Mouse (Mus musculus): ENCODE results near the gene Stat6. TPM values are rescaled to one million over a fixed set of nuclear protein-coding genes. Genes with fewer than 3 reads are reported as not detected.

Gene Stat6
- polyA plus RNA-seq, 1 experiment from 2014 or later: 22.9 TPM

- Histone ChIP-seq H3K27me3 (replicated peaks; ENCODE audit: control insufficient read depth, insufficient read depth, low read length) (no peaks in the 10 kb centered on the region), H3K4me2 (ENCODE audit: low read depth, low read length) (no peak overlapping the region; the same call in 1 of the 2 replicates), H3K4me1 (ENCODE audit: control insufficient read depth, insufficient read depth, low read length) (peaks cover 50% of the 10 kb centered on the region), H3K9me3 (ENCODE audit: control insufficient read depth, low read length) (no peaks in the 10 kb centered on the region), H3K4me3 (ENCODE audit: low read depth, low read length) (no peak overlapping the region), H3K36me3 (ENCODE audit: control insufficient read depth, insufficient read depth, low read length) (peaks cover 58% of the 10 kb centered on the region), H3K9ac (ENCODE audit: low read depth, low read length) (no peak overlapping the region), H3K27ac (replicated peaks; ENCODE audit: low read depth, low read length) (peak overlapping the region; percentile 87)
- 33% methylated on average over 17 of the region's 17 CpGs for WGBS
- ATAC-seq (ENCODE audit: low read depth) (peak; percentile 31; the same call in 1 of the 2 replicates), DNase-seq (ENCODE audit: low spot score) (peak; percentile 85)
These were observed 42.8 kb upstream of the Stat6 start for GRCm38 (mm10) chr10:127599779-127600541.

- Histone ChIP-seq H3K4me2 (ENCODE audit: low read depth, low read length) (no peak overlapping the region), H3K9ac (ENCODE audit: low read depth, low read length) (no peak overlapping the region), H3K9me3 (ENCODE audit: control insufficient read depth, low read length) (no peaks in the 10 kb centered on the region), H3K4me1 (ENCODE audit: control insufficient read depth, insufficient read depth, low read length) (peaks cover 37% of the 10 kb centered on the region), H3K27me3 (replicated peaks; ENCODE audit: control insufficient read depth, insufficient read depth, low read length) (no peaks in the 10 kb centered on the region), H3K36me3 (ENCODE audit: control insufficient read depth, insufficient read depth, low read length) (peaks cover 75% of the 10 kb centered on the region), H3K4me3 (ENCODE audit: low read depth, low read length) (no peak overlapping the region), H3K27ac (replicated peaks; ENCODE audit: low read depth, low read length) (no peak overlapping the region)
- no peak for DNase-seq (ENCODE audit: low spot score)
- 94% methylated on average over 6 of the region's 6 CpGs for WGBS
- ATAC-seq (ENCODE audit: low read depth): no peak
These were observed 40.6 kb upstream of the Stat6 start for GRCm38 (mm10) chr10:127602194-127602593.

GRCm38 (mm10) chr10:127603437-127604371 is 39.1 kb upstream of the Stat6 start:
- WGBS: 59% methylated on average over 13 of the region's 13 CpGs
- Histone ChIP-seq H3K4me2 (ENCODE audit: low read depth, low read length) (no peak overlapping the region), H3K9me3 (ENCODE audit: control insufficient read depth, low read length) (no peaks in the 10 kb centered on the region), H3K4me1 (ENCODE audit: control insufficient read depth, insufficient read depth, low read length) (peaks cover 25% of the 10 kb centered on the region), H3K27ac (replicated peaks; ENCODE audit: low read depth, low read length) (no peak overlapping the region), H3K27me3 (replicated peaks; ENCODE audit: control insufficient read depth, insufficient read depth, low read length) (no peaks in the 10 kb centered on the region), H3K4me3 (ENCODE audit: low read depth, low read length) (no peak overlapping the region), H3K36me3 (ENCODE audit: control insufficient read depth, insufficient read depth, low read length) (peaks cover 83% of the 10 kb centered on the region), H3K9ac (ENCODE audit: low read depth, low read length) (no peak overlapping the region)
- ATAC-seq (ENCODE audit: low read depth) (no peak), DNase-seq (ENCODE audit: low spot score) (no peak)

GRCm38 (mm10) chr10:127604465-127605250 is 38.1 kb upstream of the Stat6 start:
- no peak overlapping the region for H3K4me2 ChIP-seq (ENCODE audit: low read depth, low read length)
- H3K4me1 ChIP-seq (ENCODE audit: control insufficient read depth, insufficient read depth, low read length): peaks cover 29% of the 10 kb centered on the region
- H3K36me3 ChIP-seq (ENCODE audit: control insufficient read depth, insufficient read depth, low read length): peaks cover 92% of the 10 kb centered on the region
- no peak overlapping the region for H3K4me3 ChIP-seq (ENCODE audit: low read depth, low read length)
- no peaks in the 10 kb centered on the region for H3K9me3 ChIP-seq (ENCODE audit: control insufficient read depth, low read length)
- no peak overlapping the region for H3K9ac ChIP-seq (ENCODE audit: low read depth, low read length)
- H3K27me3 ChIP-seq (replicated peaks; ENCODE audit: control insufficient read depth, insufficient read depth, low read length): no peaks in the 10 kb centered on the region
- no peak overlapping the region; the same call in 1 of the 2 replicates for H3K27ac ChIP-seq (replicated peaks; ENCODE audit: low read depth, low read length)
- DNase-seq (ENCODE audit: low spot score) (no peak), ATAC-seq (ENCODE audit: low read depth) (no peak)
- WGBS: 51% methylated on average over 15 of the region's 15 CpGs

- H3K27ac ChIP-seq (replicated peaks; ENCODE audit: low read depth, low read length): no peak overlapping the region
- WGBS: 86% methylated on average over 8 of the region's 8 CpGs
- H3K4me3 ChIP-seq (ENCODE audit: low read depth, low read length): no peak overlapping the region
- H3K4me2 ChIP-seq (ENCODE audit: low read depth, low read length): no peak overlapping the region
- H3K4me1 ChIP-seq (ENCODE audit: control insufficient read depth, insufficient read depth, low read length): peaks cover 29% of the 10 kb centered on the region
- no peaks in the 10 kb centered on the region for H3K9me3 ChIP-seq (ENCODE audit: control insufficient read depth, low read length)
- ATAC-seq (ENCODE audit: low read depth): no peak
- DNase-seq (ENCODE audit: low spot score): no peak
- no peaks in the 10 kb centered on the region for H3K27me3 ChIP-seq (replicated peaks; ENCODE audit: control insufficient read depth, insufficient read depth, low read length)
- H3K9ac ChIP-seq (ENCODE audit: low read depth, low read length): no peak overlapping the region
- peaks cover 98% of the 10 kb centered on the region for H3K36me3 ChIP-seq (ENCODE audit: control insufficient read depth, insufficient read depth, low read length)
These were observed 37.6 kb upstream of the Stat6 start for GRCm38 (mm10) chr10:127605251-127605547.

GRCm38 (mm10) chr10:127605756-127606155 is 37.0 kb upstream of the Stat6 start:
- H3K36me3 ChIP-seq (ENCODE audit: control insufficient read depth, insufficient read depth, low read length): peaks cover 99% of the 10 kb centered on the region

GRCm38 (mm10) chr10:127607059-127607458 is 35.7 kb upstream of the Stat6 start:
- Histone ChIP-seq H3K4me2 (ENCODE audit: low read depth, low read length) (no peak overlapping the region), H3K9me3 (ENCODE audit: control insufficient read depth, low read length) (no peaks in the 10 kb centered on the region), H3K4me3 (ENCODE audit: low read depth, low read length) (no peak overlapping the region), H3K9ac (ENCODE audit: low read depth, low read length) (no peak overlapping the region), H3K27ac (replicated peaks; ENCODE audit: low read depth, low read length) (no peak overlapping the region), H3K36me3 (ENCODE audit: control insufficient read depth, insufficient read depth, low read length) (peaks cover 99% of the 10 kb centered on the region), H3K4me1 (ENCODE audit: control insufficient read depth, insufficient read depth, low read length) (peaks cover 17% of the 10 kb centered on the region), H3K27me3 (replicated peaks; ENCODE audit: control insufficient read depth, insufficient read depth, low read length) (no peaks in the 10 kb centered on the region)
- DNase-seq (ENCODE audit: low spot score) (no peak), ATAC-seq (ENCODE audit: low read depth) (no peak)
- 89% methylated on average over 7 of the region's 7 CpGs for WGBS

More at GRCm38 (mm10) chr10:127605756-127606155, 37.0 kb upstream of the Stat6 start:
- peaks cover 25% of the 10 kb centered on the region for H3K4me1 ChIP-seq (ENCODE audit: control insufficient read depth, insufficient read depth, low read length)
- no peak for DNase-seq (ENCODE audit: low spot score)
- H3K4me3 ChIP-seq (ENCODE audit: low read depth, low read length): no peak overlapping the region
- H3K4me2 ChIP-seq (ENCODE audit: low read depth, low read length): no peak overlapping the region
- H3K9ac ChIP-seq (ENCODE audit: low read depth, low read length): no peak overlapping the region
- H3K27me3 ChIP-seq (replicated peaks; ENCODE audit: control insufficient read depth, insufficient read depth, low read length): no peaks in the 10 kb centered on the region
- H3K27ac ChIP-seq (replicated peaks; ENCODE audit: low read depth, low read length): no peak overlapping the region
- no peaks in the 10 kb centered on the region for H3K9me3 ChIP-seq (ENCODE audit: control insufficient read depth, low read length)
- WGBS: 93% methylated on average over 9 of the region's 9 CpGs
- ATAC-seq (ENCODE audit: low read depth): no peak

- Histone ChIP-seq H3K36me3 (ENCODE audit: control insufficient read depth, insufficient read depth, low read length) (peaks cover 91% of the 10 kb centered on the region), H3K27me3 (replicated peaks; ENCODE audit: control insufficient read depth, insufficient read depth, low read length) (no peaks in the 10 kb centered on the region), H3K4me3 (ENCODE audit: low read depth, low read length) (no peak overlapping the region), H3K4me1 (ENCODE audit: control insufficient read depth, insufficient read depth, low read length) (peaks cover 31% of the 10 kb centered on the region), H3K9me3 (ENCODE audit: control insufficient read depth, low read length) (no peaks in the 10 kb centered on the region), H3K27ac (replicated peaks; ENCODE audit: low read depth, low read length) (peak overlapping the region; percentile 75), H3K4me2 (ENCODE audit: low read depth, low read length) (0 out of 2 replicates have a peak overlapping the region, but pooled peaks have one; percentile 11), H3K9ac (ENCODE audit: low read depth, low read length) (no peak overlapping the region)
- 18% methylated on average over 9 of the region's 9 CpGs for WGBS
- DNase-seq (ENCODE audit: low spot score): peak; percentile 88
- peak; percentile 76 for ATAC-seq (ENCODE audit: low read depth)
These were observed 33.2 kb upstream of the Stat6 start for GRCm38 (mm10) chr10:127609415-127610065.
